Mouse (Mus musculus): ENCODE results near the gene Aarsd1.
"Not testable (repeated sequence)": the region's sequence is repeated elsewhere in the genome, so short reads cannot be mapped to it uniquely, and the experiment has no call there.

Gene Aarsd1

DNA sequence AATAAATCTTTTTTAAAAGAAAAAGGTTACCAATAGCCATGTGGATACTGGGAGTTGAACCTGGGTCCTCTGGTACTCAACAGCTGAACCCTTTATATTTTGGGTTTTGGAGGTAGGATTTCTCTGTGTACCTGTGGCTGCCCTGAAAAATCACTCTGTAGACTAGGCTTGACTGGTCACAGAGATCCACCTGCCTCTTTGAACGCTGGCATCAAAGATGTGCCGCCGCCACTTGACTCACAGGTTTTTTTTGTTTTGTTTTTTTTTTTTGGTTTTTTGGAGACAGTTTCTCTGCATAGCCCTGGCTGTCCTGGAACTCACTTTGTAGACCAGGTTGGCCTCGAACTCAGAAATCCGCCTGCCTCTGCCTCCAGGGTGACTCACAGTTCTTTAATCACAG, 30.4 kb upstream of the Aarsd1 start:
- no peak for DNase-seq (ENCODE audit: low read depth, low spot score)

DNA sequence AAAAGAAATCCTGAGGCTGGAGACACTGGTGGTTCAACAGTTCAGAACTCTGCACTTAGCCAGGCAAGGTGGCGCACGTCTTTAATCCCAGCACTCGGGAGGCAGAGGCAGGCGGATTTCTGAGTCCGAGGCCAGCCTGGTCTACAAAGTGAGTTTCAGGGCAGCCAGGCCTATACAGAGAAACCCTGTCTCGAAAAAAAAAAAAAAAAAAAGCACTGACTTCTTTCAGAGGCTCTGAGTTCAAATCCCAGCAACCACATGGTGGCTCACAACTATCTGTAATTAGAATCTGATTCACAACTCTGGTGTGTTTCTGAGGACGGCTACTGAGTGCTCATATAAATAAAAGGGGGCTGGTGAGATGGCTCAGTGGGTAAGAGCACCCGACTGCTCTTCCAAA, 29.4 kb upstream of the Aarsd1 start:
- DNase-seq (ENCODE audit: low read depth, low spot score), result not testable (repeated sequence)

DNA sequence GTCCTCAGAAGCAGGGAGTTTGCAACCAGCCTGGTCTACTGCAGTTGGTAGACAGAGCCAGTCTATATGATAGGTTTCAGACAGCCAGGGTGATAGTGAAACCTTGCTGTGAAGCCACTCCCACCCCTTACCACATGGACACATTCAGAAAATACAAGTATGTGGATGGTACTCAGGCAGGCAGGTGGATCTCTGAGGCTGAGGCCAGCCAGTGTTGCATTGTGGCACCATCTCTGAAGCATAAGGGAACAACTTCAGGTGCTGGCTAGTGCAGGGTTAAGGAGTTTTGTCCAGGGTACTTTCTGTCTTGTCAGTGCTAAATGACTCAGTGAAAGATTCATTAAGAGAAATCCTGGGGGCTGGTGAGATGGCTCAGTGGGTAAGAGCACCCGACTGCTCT, 28.9 kb upstream of the Aarsd1 start:
- no peak for DNase-seq (ENCODE audit: low read depth, low spot score)

DNA sequence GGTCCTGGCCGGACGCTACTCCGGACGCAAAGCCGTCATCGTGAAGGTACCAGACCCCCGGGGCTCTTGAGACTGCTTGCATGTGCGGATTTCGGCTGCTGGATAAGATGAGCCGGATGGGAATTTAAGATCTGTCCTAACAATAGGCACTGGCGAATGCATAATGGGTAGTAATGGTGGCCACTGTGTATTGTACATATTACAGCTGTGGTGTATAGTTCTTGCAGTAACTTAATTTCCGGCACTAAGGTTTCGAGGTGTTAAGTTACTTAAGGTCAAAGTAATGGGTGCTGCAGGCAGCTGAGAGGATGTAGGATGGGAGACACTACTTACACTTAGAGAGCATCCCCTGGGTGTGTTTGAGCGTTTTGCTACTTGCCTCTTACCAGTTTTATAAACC, 25.3 kb upstream of the Aarsd1 start:
- DNase-seq (ENCODE audit: low read depth, low spot score), result no peak

DNA sequence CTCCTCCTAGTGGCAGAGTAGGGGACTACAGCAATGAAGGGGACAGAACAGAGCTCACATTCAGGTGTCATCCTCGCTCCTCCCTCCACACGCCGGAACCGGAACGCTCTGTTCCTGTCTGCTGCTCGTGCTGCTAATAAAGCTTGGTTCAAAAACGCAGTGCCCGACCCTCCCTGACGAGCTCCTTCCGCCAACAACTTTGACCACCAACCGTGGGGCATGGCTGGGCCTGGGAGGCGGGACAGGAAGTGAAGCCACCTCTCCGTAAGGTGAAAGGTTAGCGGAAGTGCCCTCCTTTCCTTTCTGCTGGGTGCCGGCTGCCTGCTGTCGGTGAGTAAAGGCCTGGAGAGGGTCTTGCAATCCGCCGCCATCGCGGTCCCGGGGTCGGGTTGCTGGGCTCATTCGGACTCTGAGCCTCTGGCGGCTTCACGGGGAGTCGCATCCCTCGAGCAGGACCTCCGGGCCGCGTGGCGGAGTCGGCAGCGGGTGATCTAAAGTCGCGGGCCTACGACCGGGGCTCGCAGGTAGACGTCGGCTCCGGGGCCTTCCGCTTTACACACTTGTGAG, 24.8 kb upstream of the Aarsd1 start, which contains the start of gene Rpl27:
TSS of gene Rpl27 (plus strand) at position 172 of the 567 bp plus-strand sequence.
- peak; percentile 100 for DNase-seq (ENCODE audit: low read depth, low spot score)

DNA sequence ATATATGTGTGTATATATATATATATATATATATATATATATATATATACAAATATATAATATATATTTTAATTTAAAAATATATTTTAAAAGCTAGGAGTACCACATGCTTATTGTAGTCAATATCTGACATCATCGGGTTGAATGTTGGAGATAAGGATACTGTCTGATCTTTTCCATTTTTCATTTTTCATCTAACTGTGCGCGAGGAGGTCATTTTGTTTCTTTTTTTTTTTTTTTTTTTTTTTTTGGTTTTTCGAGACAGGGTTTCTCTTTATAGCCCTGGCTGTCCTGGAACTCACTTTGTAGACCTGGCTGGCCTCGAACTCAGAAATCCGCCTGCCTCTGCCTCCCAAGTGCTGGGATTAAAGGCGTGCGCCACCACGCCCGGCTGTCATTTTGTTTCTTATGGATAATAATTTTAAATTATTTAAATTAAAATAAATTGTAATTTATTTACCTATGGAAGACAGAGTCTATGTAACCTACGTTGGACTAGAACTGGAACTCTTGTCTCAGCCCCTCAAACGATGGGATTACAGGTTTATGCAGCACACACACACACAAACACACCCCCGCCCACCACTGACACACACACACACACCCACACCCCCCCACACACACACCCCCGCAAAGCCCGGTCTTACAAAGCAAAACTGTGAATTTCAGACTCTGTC, 24.2 kb upstream of the Aarsd1 start:
- not testable (repeated sequence) for DNase-seq (ENCODE audit: low read depth, low spot score)

DNA sequence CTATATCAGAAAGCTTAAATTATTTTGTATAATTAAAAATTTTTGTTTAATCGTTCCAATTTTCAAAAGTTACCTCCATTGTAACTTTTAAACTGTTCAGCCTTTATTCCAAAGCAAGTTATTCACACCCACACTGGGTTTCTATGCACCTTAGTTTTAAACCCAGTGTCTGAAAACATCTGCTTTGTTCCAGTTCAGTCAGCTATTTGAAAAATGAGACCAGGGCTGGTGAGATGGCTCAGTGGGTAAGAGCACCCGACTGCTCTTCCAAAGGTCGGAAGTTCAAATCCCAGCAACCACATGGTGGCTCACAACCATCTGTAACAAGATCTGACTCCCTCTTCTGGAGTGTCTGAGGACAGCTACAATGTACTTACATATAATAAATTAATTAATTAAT, 20.6 kb upstream of the Aarsd1 start:
- not testable (repeated sequence) for DNase-seq (ENCODE audit: low read depth, low spot score)

DNA sequence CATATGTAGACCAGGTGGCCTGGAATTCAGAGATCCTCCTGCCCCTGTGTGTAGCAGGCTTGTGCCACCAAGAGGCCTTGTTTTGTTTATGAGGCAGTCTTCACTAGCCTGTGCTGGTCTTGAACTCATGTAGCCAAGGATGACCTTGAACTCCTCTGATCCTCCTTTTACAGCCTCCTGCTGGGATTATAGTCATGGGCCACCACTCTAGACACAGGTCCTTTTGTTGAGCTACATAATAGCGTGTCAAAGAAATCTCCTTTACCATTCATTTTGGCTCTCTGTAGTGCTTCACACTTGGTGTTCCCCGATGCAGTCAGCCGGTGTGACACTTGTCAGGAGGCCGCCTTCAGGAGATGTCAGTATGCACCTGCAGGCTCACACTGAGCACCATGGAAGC, 19.5 kb upstream of the Aarsd1 start:
- DNase-seq (ENCODE audit: low read depth, low spot score), result no peak

DNA sequence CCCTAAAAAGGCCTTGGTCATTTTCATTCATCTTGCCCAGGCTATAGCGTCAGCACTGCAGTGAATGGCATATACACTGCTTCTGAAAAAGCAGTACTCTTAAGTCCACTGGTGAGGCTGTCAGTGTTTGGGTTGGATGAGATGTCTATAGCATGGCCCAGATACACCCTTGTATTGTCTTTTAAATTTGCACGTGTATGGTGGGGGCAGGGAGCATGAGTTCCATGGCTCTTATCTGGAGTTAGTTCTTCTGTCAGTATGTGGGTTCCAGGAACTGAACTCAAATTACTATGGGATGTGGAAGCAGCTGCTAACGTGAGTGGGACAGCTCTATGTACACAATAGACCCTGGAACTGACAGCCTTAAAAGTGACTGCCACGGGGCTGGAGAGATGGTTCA, 18.4 kb upstream of the Aarsd1 start:
- DNase-seq (ENCODE audit: low read depth, low spot score), result no peak

DNA sequence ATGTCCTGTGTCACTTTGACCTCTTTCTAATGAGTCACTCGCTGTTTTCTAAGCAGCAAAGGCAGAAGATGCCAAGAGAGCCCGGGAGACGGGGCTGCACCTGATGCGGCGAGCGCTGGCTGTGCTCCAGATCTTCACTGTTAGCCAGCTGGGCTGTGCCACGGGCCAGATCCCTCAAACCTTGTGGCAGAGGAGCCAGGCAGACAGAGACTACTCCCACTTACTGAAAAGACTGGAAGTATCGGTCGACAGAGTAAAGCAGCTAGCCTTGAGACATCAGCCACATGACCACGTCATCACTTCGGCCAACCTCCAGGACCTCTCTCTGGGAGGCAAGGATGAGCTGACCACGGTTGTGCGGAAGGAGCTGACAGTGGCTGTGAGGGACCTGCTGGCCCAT, 16.0 kb upstream of the Aarsd1 start:
- DNase-seq (ENCODE audit: low read depth, low spot score), result peak; percentile 70

DNA sequence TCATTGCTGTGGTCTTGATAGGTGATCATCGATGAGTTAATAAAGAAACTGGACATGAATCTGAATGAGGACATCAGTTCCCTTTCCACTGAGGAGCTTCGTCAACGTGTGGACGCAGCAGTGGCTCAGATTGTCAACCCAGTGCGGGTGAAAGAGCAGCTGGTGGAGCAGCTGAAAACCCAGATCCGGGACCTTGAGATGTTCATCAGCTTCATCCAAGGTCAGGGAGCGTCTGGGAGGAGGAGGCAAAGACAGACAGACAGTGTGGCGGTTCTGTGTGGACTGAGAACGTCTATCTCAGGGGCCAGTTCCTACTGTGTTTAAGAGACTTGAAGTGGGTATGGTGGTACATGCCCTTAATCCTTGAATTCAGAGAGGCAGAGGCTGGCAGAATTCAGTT, 13.9 kb upstream of the Aarsd1 start:
- no peak for DNase-seq (ENCODE audit: low read depth, low spot score)

DNA sequence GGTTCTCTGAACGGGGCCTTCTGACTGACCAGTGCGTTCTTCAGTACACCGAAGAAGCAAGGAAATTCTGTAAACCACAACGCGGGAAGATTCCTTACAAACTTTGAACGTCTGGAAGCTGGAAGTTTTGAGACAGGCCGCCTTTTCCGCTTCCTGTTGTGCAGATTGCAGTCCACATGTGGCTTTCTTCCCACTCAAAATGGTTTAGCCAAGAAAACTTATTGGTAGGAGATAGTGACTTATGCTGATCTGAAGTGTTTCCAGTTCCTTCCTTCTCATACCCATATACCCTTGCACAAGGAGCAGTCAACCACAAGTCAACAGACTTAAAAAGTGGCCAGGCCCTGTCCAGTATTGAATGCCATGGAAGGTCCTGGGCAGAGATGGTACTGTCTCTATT, 8.8 kb upstream of the Aarsd1 start:
- DNase-seq (ENCODE audit: low read depth, low spot score), result peak; percentile 29

DNA sequence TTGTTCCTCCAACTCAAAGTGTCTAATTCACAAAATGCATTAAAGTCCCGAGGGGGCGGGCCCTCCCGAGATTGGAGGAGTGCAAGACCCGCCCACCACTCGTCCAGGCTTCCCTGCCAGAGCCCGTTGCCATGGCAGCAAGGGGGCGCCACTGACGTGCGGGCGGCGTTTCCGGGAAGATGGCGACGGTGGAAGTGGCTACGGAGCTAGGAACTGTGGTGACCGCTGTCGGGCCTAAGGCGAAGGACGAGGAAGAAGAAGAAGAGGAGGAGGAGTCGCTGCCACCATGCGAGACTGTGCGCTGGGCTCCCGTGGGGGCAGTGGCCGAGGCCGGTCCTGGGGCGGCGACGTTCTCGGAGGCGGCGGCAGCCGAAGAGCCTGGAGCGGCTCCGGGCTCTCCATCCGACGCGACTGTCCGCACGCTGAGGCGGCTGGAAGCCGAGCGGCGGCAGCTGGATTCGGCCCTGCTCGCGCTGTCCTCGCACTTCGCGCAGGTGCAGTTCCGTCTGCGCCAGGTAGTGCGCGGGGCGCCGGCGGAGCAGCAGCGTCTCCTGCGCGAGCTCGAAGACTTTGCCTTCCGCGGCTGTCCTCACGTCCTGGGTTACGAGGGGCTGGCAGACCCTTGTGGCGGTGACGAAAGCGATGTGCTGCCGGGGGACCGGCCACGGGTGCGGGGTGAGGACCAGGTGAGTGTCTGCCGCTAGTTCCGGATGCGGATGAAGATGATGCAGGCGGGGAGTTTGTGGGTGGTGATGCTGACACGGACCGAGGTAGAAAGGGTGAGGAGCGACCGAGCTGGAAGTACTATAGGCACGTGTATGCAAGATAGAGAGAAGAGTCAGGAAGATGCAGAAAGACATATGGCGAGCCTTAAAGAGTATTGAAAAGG, 7.8 kb upstream of the Aarsd1 start, which contains the start of the genes Rundc1 and Ptges3l:
TSS of gene Rundc1 (plus strand) at position 161 of the 889 bp plus-strand sequence.
TSS of gene Ptges3l (minus strand) at position 409 of the 889 bp plus-strand sequence.
- DNase-seq (ENCODE audit: low read depth, low spot score), result peak; percentile 98

DNA sequence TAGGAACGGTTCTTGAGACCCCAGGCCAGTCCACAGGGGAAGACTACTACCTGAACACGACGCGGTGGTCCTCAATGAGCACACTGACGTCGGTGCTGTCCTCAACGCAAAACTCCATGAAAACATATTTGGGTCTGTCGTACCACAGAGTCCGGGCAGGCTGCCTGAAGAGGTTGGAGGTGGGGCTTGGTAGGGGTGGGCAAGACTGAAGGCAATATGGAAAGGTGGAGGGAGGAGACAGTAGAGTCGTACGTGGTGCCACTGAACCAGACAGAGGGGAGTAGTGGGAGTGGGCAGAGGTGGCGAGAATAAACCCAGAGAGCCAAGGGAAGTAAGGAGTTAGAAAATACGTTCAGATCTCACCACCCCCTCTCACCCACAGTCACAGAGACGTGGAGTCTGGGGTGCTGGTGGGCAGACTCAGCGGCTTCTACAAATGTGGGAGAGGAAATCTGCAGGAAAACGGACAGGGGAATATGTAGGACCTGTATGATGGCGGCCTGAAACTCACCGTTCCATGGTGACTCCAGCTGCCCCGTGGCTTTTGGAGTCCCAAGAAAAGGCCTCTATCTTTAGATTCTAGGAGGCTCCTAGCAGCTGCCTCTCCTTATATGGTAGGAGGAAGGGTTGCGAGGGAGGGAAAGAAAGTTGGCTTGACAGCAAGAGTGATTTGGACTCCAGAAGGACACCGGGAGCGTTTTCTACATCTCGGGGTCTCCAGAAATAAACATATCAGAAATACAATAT, 6.9 kb upstream of the Aarsd1 start, which contains the start of gene Gm27029:
TSS of gene Gm27029 (minus strand) at position 692 of the 747 bp plus-strand sequence.
- DNase-seq (ENCODE audit: low read depth, low spot score), result no peak

DNA sequence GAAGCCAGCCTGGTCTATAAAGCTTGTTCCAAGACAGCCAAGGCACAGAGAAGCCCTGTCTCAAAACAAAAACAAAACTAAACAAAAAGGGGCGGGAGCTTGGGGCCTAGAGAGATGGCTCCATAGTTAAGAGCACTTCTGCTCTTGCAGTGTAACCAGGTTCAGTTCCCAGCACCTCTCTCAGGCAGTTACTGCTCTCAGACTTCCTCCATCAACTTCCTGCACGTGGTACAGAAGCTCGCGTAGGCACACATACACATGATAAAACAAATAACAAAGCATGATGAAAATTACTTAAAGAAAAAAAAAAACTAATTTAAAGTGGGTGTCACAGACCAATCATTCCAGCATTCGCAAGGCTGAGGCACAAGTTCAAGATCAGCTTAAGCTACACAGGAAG, 2.7 kb upstream of the Aarsd1 start:
- no peak for DNase-seq (ENCODE audit: low read depth, low spot score)

DNA sequence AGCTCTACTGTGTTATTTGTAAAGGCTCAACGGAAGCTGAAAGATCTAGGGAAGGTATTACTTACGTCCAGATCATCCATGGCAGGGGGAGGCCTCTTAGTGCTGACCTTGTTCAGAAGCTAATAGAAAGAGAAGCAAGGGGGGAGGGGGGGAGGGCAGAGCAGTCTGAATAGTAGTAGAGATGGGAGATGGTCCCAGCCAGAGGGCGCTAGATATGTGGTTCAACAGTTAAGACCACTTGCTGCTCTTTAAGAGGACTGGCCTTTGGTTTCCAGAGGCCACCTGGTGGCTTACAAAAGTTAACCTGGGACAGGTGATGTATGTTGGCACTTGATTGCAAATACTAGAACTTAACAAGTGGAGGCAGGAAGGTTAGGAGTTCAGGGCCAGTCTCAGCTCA, 2.2 kb upstream of the Aarsd1 start:
- peak; percentile 30 for DNase-seq (ENCODE audit: low read depth, low spot score)

DNA sequence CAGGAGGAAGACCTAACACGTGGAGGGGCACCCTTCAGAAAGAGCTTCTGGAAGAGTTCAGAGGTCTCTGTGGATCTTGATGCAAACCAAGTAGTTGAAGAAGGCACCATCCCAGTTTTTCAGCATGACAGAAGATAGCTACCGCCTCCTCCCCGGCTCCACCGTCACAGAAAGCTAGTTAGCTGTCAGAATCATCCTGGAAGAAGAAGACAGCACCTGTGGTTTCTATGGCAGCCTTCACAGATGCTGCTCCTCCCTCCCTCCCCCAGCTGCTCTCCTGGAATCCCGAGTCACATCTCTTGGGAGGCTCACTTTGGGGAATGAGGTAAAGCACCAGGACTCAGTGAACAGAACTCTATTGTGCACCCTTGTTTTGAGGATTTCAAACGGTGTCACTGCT, 1.6 kb upstream of the Aarsd1 start:
- peak; percentile 85 for DNase-seq (ENCODE audit: low read depth, low spot score)

DNA sequence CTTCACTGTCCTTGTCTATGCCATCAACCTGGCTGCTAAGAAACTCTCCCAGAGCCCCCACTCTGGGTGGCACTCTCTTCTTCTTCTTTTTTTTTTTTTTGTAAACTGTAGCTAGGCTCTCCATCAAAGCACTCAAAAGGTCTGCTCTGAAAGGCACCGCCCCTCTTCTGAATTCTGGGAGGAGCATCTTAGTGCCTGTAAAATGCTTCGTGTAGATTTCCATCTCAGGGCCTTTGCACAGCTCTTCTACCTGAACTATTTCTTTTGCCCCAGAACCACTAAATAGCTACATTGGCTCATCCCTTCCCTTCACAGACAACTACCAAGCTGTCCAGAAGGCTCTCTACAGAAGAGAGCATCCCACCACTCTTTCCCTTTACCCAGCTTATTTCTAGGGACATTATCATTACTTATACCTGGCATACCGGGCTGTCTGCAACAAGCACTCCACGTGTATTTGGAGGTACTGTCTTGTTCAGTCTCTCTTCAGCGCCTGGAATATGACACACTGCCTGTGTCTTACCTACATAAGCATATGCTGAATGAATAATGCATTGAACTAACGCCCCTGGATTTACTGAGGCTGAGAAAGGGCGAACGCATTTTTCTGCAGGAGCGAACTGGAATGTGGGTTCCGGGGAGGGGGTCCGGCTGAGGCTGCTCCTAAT, 848 bp downstream of the Aarsd1 start:
- peak; percentile 37 for DNase-seq (ENCODE audit: low read depth, low spot score)

DNA sequence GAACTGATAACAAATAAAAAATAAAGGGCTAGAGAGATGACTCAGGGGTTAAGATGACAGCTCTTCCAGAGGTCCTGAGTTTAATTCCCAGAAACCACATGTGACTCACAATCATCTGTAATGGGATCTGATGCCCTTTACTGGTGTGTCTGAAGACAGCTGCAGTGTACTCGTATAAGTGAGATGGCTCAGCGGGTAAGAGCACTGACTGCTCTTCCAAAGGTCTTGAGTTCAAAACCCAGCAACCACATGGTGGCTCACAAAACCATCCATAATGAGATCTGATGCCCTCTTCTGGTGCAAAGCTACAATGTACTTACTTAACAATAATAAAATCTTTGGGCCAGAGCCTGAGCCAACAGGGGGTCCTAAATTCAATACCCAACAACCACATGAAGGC, 2.1 kb downstream of the Aarsd1 start:
- no peak for DNase-seq (ENCODE audit: low read depth, low spot score)

DNA sequence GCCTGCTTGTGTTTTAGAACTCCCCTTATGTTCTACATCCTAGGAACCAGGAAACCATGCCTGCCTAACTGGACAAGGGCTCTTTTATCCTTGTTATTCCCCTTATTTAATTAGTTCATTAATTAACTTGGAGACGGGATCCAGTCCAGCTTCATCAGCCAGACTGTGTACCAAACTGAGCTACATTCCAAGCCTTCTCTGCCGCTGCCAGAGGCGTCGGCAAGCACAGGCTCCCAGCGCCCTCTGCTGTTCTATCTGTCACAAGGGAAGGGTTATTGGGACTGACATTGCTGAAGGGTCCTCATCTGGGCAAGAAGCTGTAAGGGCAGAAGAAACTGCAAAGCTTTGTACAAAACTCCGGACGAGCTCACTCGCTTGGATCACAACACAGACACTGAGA, 22.3 kb downstream of the Aarsd1 start:
- DNase-seq (ENCODE audit: low read depth, low spot score), result peak; percentile 76

DNA sequence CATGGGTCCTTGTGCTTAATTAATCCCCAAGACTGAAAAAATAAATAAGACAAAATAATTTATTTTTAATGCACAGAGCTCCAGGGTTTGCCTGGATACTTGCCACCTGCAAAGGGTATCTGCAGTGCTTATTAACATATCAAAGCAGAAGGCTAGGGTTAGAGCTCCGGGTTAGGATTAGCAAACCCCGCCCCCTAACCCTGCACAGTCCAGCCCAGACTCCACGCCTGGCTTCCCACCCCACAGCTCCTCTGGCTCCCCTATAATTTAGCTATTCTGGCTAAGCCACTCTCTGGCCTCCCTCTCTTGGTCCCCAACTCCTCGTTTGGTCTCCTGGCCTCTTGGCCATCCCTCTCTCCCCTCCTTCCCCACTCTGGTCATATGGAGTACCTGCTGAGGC, 35.6 kb downstream of the Aarsd1 start:
- no peak for DNase-seq (ENCODE audit: low read depth, low spot score)
